Mouse (Mus musculus) midbrain, embryonic 13.5 days (tissue): ENCODE data around the gene Rbfox3. TPM values are rescaled to one million over a fixed set of nuclear protein-coding genes. Genes with fewer than 3 reads are reported as not detected.

Experiments
- ATAC-seq: fragments of 200-750 bp; cut with Nextera tagmentation; 2 replicates; pipeline ENCODE4 v1.8.0; 2017; ENCODE audit warnings: mild to moderate bottlenecking, moderate TSS enrichment, moderate library complexity
- H3K27ac ChIP-seq: fragments of 300-500 bp; sonication (generic); 2 replicates; pipeline ENCODE4 v1.5.1; 2015; ENCODE audit warnings: inconsistent platforms, mild to moderate bottlenecking, moderate library complexity
- H3K27me3 ChIP-seq: fragments of 300-500 bp; sonication (generic); 2 replicates; pipeline ENCODE4 v1.6.1; 2015; ENCODE audit warnings: mild to moderate bottlenecking, inconsistent platforms
- H3K36me3 ChIP-seq: fragments of 300-500 bp; sonication (generic); 2 replicates; pipeline ENCODE4 v1.6.1; 2015; ENCODE audit warnings: mild to moderate bottlenecking, inconsistent platforms
- H3K4me1 ChIP-seq: fragments of 300-500 bp; sonication (generic); replicated peaks from 2 replicates; pipeline ENCODE4 v1.6.1; 2015; ENCODE audit warnings: inconsistent platforms
- H3K4me2 ChIP-seq: fragments of 300-500 bp; sonication (generic); replicated peaks from 2 replicates; pipeline ENCODE4 v1.6.1; 2015; ENCODE audit warnings: moderate library complexity, mild to moderate bottlenecking, inconsistent platforms
- H3K4me3 ChIP-seq: fragments of 300-500 bp; sonication (generic); replicated peaks from 2 replicates; pipeline ENCODE4 v1.5.1; 2015; ENCODE audit warnings: mild to moderate bottlenecking, inconsistent platforms
- H3K9ac ChIP-seq: fragments of 300-500 bp; sonication (generic); replicated peaks from 2 replicates; pipeline ENCODE4 v1.6.1; 2015; ENCODE audit warnings: mild to moderate bottlenecking, inconsistent platforms
- H3K9me3 ChIP-seq: fragments of 300-500 bp; sonication (generic); 2 replicates; pipeline ENCODE4 v1.6.1; 2016; ENCODE audit warnings: mild to moderate bottlenecking, inconsistent platforms
- WGBS: fragments of 180-500 bp; shearing (Covaris S2); methylation state at CpG from one replicate; pipeline ENCODE4 v1.1.7; 2015; 5-methylcytosine and 5-hydroxymethylcytosine counted together
- polyA plus RNA-seq: library from polyadenylated mRNA; unstranded; fragments of >200 nt; fragmentation: Nextera tagmentation; extraction: Ambion mirVana; gene quantifications from 2 replicates; pipeline ENCODE4 v1.2.1, GENCODE M21; 2015

Gene Rbfox3
- polyA plus RNA-seq, 1 experiment from 2014 or later: 29.9 TPM

- ATAC-seq: peak; percentile 73
- Histone ChIP-seq H3K4me2 (peak overlapping the region; percentile 24), H3K27ac (peak overlapping the region; percentile 62), H3K4me1 (peaks cover 34% of the 10 kb centered on the region), H3K27me3 (0 out of 2 replicates have a peak, but pooled peaks cover 6% of the 10 kb centered on the region), H3K36me3 (no peaks in the 10 kb centered on the region), H3K9me3 (no peaks in the 10 kb centered on the region), H3K9ac (peak overlapping the region; percentile 44; the same call in 1 of the 2 replicates), H3K4me3 (no peak overlapping the region)
- 2% methylated on average over 9 of the region's 9 CpGs for WGBS
Measured at GRCm38 (mm10) chr11:118600168-118600567, 311.2 kb downstream of the Rbfox3 start.

- Histone ChIP-seq H3K4me3 (no peak overlapping the region), H3K27ac (no peak overlapping the region), H3K9me3 (no peaks in the 10 kb centered on the region), H3K4me2 (no peak overlapping the region), H3K27me3 (peaks cover 6% of the 10 kb centered on the region; the same call in 1 of the 2 replicates), H3K36me3 (no peaks in the 10 kb centered on the region), H3K9ac (no peak overlapping the region), H3K4me1 (peaks cover 32% of the 10 kb centered on the region)
- no peak for ATAC-seq
- WGBS: 72% methylated on average over 5 of the region's 5 CpGs
Measured at GRCm38 (mm10) chr11:118598726-118599125, 312.7 kb downstream of the Rbfox3 start.

GRCm38 (mm10) chr11:118584826-118585225, 326.6 kb downstream of the Rbfox3 start:
- WGBS: 4% methylated on average over 14 of the region's 15 CpGs
- Histone ChIP-seq H3K4me2 (no peak overlapping the region), H3K27ac (no peak overlapping the region), H3K9ac (no peak overlapping the region), H3K4me3 (no peak overlapping the region), H3K4me1 (0 out of 2 replicates have a peak, but pooled peaks cover 15% of the 10 kb centered on the region), H3K36me3 (no peaks in the 10 kb centered on the region), H3K9me3 (no peaks in the 10 kb centered on the region), H3K27me3 (no peaks in the 10 kb centered on the region)
- no peak for ATAC-seq

GRCm38 (mm10) chr11:118583989-118584388, 327.4 kb downstream of the Rbfox3 start:
- no peak overlapping the region for H3K4me2 ChIP-seq
- H3K9me3 ChIP-seq: no peaks in the 10 kb centered on the region
- no peak overlapping the region for H3K27ac ChIP-seq
- no peaks in the 10 kb centered on the region for H3K27me3 ChIP-seq
- no peaks in the 10 kb centered on the region for H3K36me3 ChIP-seq
- no peak overlapping the region for H3K9ac ChIP-seq
- H3K4me3 ChIP-seq: no peak overlapping the region
- no peak for ATAC-seq
- 0 out of 2 replicates have a peak, but pooled peaks cover 15% of the 10 kb centered on the region for H3K4me1 ChIP-seq
- WGBS: 94% methylated on average over 1 of the region's 1 CpGs

GRCm38 (mm10) chr11:118583573-118583972, 327.8 kb downstream of the Rbfox3 start:
- H3K4me3 ChIP-seq: no peak overlapping the region
- no peak overlapping the region for H3K4me2 ChIP-seq
- H3K36me3 ChIP-seq: no peaks in the 10 kb centered on the region
- WGBS: 92% methylated on average over 8 of the region's 8 CpGs
- no peak overlapping the region for H3K27ac ChIP-seq
- H3K9me3 ChIP-seq: no peaks in the 10 kb centered on the region
- H3K9ac ChIP-seq: no peak overlapping the region
- H3K27me3 ChIP-seq: no peaks in the 10 kb centered on the region
- ATAC-seq: no peak
- H3K4me1 ChIP-seq: 0 out of 2 replicates have a peak, but pooled peaks cover 15% of the 10 kb centered on the region

- no peak overlapping the region for H3K4me2 ChIP-seq
Measured at GRCm38 (mm10) chr11:118581019-118581418, 330.4 kb downstream of the Rbfox3 start.

GRCm38 (mm10) chr11:118579622-118580021, 331.8 kb downstream of the Rbfox3 start:
- H3K27me3 ChIP-seq: no peaks in the 10 kb centered on the region
- H3K27ac ChIP-seq: no peak overlapping the region
- H3K4me1 ChIP-seq: peaks cover 42% of the 10 kb centered on the region
- H3K36me3 ChIP-seq: no peaks in the 10 kb centered on the region
- H3K9ac ChIP-seq: no peak overlapping the region
- WGBS: 88% methylated on average over 8 of the region's 8 CpGs
- H3K9me3 ChIP-seq: no peaks in the 10 kb centered on the region
- ATAC-seq: no peak
- H3K4me2 ChIP-seq: no peak overlapping the region
- H3K4me3 ChIP-seq: no peak overlapping the region

More at GRCm38 (mm10) chr11:118581019-118581418, 330.4 kb downstream of the Rbfox3 start:
- Histone ChIP-seq H3K9ac (no peak overlapping the region), H3K36me3 (no peaks in the 10 kb centered on the region), H3K27ac (0 out of 2 replicates have a peak overlapping the region, but pooled peaks have one; percentile 39), H3K27me3 (no peaks in the 10 kb centered on the region), H3K4me1 (peaks cover 34% of the 10 kb centered on the region), H3K9me3 (no peaks in the 10 kb centered on the region), H3K4me3 (no peak overlapping the region)
- WGBS: 56% methylated on average over 4 of the region's 4 CpGs
- ATAC-seq: no peak

GRCm38 (mm10) chr11:118577271-118577670, 334.1 kb downstream of the Rbfox3 start:
- Histone ChIP-seq H3K36me3 (no peaks in the 10 kb centered on the region), H3K27ac (peak overlapping the region; percentile 30; the same call in 1 of the 2 replicates), H3K4me1 (peaks cover 45% of the 10 kb centered on the region), H3K27me3 (peaks cover 10% of the 10 kb centered on the region), H3K4me3 (no peak overlapping the region), H3K4me2 (no peak overlapping the region), H3K9ac (no peak overlapping the region), H3K9me3 (no peaks in the 10 kb centered on the region)
- no peak for ATAC-seq
- 49% methylated on average over 15 of the region's 15 CpGs for WGBS

GRCm38 (mm10) chr11:118576611-118577010, 334.8 kb downstream of the Rbfox3 start:
- Histone ChIP-seq H3K4me1 (peaks cover 42% of the 10 kb centered on the region), H3K27ac (no peak overlapping the region), H3K36me3 (no peaks in the 10 kb centered on the region), H3K4me2 (no peak overlapping the region), H3K9ac (no peak overlapping the region), H3K9me3 (no peaks in the 10 kb centered on the region), H3K27me3 (peaks cover 16% of the 10 kb centered on the region), H3K4me3 (no peak overlapping the region)
- WGBS: 42% methylated on average over 8 of the region's 8 CpGs
- no peak for ATAC-seq

- Histone ChIP-seq H3K4me1 (peaks cover 44% of the 10 kb centered on the region), H3K4me2 (no peak overlapping the region), H3K27ac (no peak overlapping the region), H3K27me3 (peaks cover 38% of the 10 kb centered on the region), H3K9me3 (no peaks in the 10 kb centered on the region), H3K4me3 (no peak overlapping the region), H3K36me3 (no peaks in the 10 kb centered on the region), H3K9ac (no peak overlapping the region)
- no peak for ATAC-seq
- 82% methylated on average over 5 of the region's 5 CpGs for WGBS
Measured at GRCm38 (mm10) chr11:118574418-118574817, 337.0 kb downstream of the Rbfox3 start.

GRCm38 (mm10) chr11:118573569-118573968, 337.8 kb downstream of the Rbfox3 start:
- Histone ChIP-seq H3K9me3 (no peaks in the 10 kb centered on the region), H3K27ac (no peak overlapping the region), H3K4me1 (peaks cover 52% of the 10 kb centered on the region), H3K9ac (no peak overlapping the region), H3K4me2 (no peak overlapping the region), H3K4me3 (no peak overlapping the region), H3K27me3 (peaks cover 47% of the 10 kb centered on the region), H3K36me3 (no peaks in the 10 kb centered on the region)
- WGBS: 0% methylated on average over 3 of the region's 3 CpGs
- ATAC-seq: peak; percentile 62

- Histone ChIP-seq H3K27me3 (peaks cover 53% of the 10 kb centered on the region), H3K9ac (no peak overlapping the region), H3K4me1 (peaks cover 54% of the 10 kb centered on the region), H3K36me3 (no peaks in the 10 kb centered on the region), H3K4me2 (no peak overlapping the region), H3K9me3 (no peaks in the 10 kb centered on the region), H3K27ac (no peak overlapping the region), H3K4me3 (no peak overlapping the region)
- no peak for ATAC-seq
- 68% methylated on average over 7 of the region's 7 CpGs for WGBS
Measured at GRCm38 (mm10) chr11:118573000-118573399, 338.4 kb downstream of the Rbfox3 start.

- H3K9me3 ChIP-seq: no peaks in the 10 kb centered on the region
- H3K27ac ChIP-seq: no peak overlapping the region
- peak overlapping the region; percentile 84 for H3K4me2 ChIP-seq
- WGBS: under 1% methylated on average over 27 of the region's 27 CpGs
- no peaks in the 10 kb centered on the region for H3K36me3 ChIP-seq
- H3K4me1 ChIP-seq: peaks cover 27% of the 10 kb centered on the region
- peak overlapping the region; percentile 61 for H3K9ac ChIP-seq
- 0 out of 2 replicates have a peak, but pooled peaks have one; percentile 5 for ATAC-seq
- H3K27me3 ChIP-seq: peaks cover 65% of the 10 kb centered on the region
- H3K4me3 ChIP-seq: peak overlapping the region; percentile 51
Measured at GRCm38 (mm10) chr11:118570164-118570563, 341.2 kb downstream of the Rbfox3 start.
